Mouse (Mus musculus): ENCODE measurements at regions not wholly inside any gene's neighbourhood (a gene's known extent, or its start where the extent isn't known, plus 50 kb on each side); places are given as distances from the start of the nearest gene placed in this dataset.

- TF ChIP-seq CTCF (IDR thresholded peaks at IDR 0.05; ENCODE audit: control insufficient read depth, insufficient read depth, insufficient read length), result no peak
- TF ChIP-seq MYOD1 (IDR thresholded peaks at IDR 0.05; ENCODE audit: control insufficient read depth, insufficient read length, low read depth), result no peak
Measured at GRCm38 (mm10) chr1:35580474-35580873, 487.7 kb upstream of the Hs6st1 start.

Data from C2C12 (cell line).